Mouse (Mus musculus): ENCODE measurements around the gene Eps15l1. TPM values are rescaled to one million over a fixed set of nuclear protein-coding genes. Genes with fewer than 3 reads are reported as not detected.

Eps15l1 gene
- polyA plus RNA-seq, 1 experiment: 22.8 TPM

GRCm38 (mm10) chr8:72317741-72318301 lies 103.4 kb downstream of the Eps15l1 start:
- Histone ChIP-seq H3K79me2 (ENCODE audit: control insufficient read depth, insufficient read depth) (peaks cover 10% of the 10 kb centered on the region), H3K4me3 (no peak overlapping the region), H3K36me3 (ENCODE audit: control insufficient read depth, insufficient read depth) (no peaks in the 10 kb centered on the region), H3K27me3 (ENCODE audit: control insufficient read depth, insufficient read depth, insufficient read length) (no peaks in the 10 kb centered on the region), H3K4me2 (ENCODE audit: low read depth) (no peak overlapping the region), H3ac (ENCODE audit: control insufficient read depth, insufficient read length) (no peak overlapping the region)
- no peak for TF ChIP-seq MAX (IDR thresholded peaks at IDR 0.05; ENCODE audit: low read depth)
- no peak for TF ChIP-seq TCF3 (IDR thresholded peaks at IDR 0.05; ENCODE audit: insufficient read length, low read depth)

DNA sequence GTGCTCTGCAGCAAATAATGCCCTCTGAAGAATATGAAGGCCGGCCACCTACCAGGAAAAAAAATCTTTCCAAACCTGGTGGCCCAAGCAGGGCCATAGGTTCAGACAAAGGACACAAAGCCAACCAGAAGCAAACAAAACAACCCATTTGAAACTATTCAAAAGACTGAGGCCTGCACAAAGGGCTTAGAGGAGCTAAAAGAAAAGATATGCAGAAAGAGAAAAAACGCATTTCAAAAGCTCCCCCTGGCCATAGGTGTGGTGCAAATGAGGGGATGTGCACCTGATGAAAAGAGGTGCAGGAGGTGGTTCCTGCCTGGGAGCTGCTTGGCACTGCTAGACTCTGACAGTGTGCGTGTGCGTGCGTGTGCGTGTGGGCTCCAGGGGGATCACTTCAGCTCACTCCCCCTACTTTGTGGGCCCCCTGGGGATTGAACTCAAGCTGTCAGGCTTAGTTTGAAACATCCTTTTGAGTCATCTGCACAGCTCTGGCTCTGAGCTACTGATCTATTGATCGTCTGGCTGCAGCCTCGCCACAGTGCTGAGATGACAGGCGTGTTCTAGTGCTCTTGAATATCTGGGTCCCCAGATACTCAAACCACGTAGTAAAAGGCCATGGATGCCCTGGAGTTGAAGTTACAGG lies 105.1 kb downstream of the Eps15l1 start:
- H3K36me3 ChIP-seq (ENCODE audit: control insufficient read depth, insufficient read depth): no peaks in the 10 kb centered on the region
- TF ChIP-seq MYOG (IDR thresholded peaks at IDR 0.05; ENCODE audit: control insufficient read depth in 1 of 3, insufficient read depth in 1 of 3, insufficient read length in 2 of 3, low read depth in 2 of 3) (no peak), SRF (IDR thresholded peaks at IDR 0.05; ENCODE audit: control insufficient read depth, insufficient read length, low read depth) (no peak), TCF3 (IDR thresholded peaks at IDR 0.05; ENCODE audit: insufficient read length, low read depth) (no peak), REST (IDR thresholded peaks at IDR 0.05; ENCODE audit: insufficient read depth, insufficient read length) (no peak)

GRCm38 (mm10) chr8:72312926-72313518 lies 108.2 kb downstream of the Eps15l1 start:
- Histone ChIP-seq H3K27me3 (ENCODE audit: control insufficient read depth, insufficient read depth, insufficient read length) (no peaks in the 10 kb centered on the region), H3K79me2 (ENCODE audit: control insufficient read depth, insufficient read depth) (no peaks in the 10 kb centered on the region), H3K4me3 (no peak overlapping the region), H3K4me2 (ENCODE audit: low read depth) (no peak overlapping the region), H3ac (ENCODE audit: control insufficient read depth, insufficient read length) (no peak overlapping the region), H3K36me3 (ENCODE audit: control insufficient read depth, insufficient read depth) (no peaks in the 10 kb centered on the region)
- no peak for TF ChIP-seq MYOD1 (IDR thresholded peaks at IDR 0.05; ENCODE audit: control insufficient read depth in 1 of 3, insufficient read length in 2 of 3, low read depth in 2 of 3)
- TF ChIP-seq POLR2A (IDR thresholded peaks at IDR 0.05; ENCODE audit: insufficient read length, low read depth): no peak
- no peak for TF ChIP-seq USF1 (IDR thresholded peaks at IDR 0.05; ENCODE audit: low read depth)
- TF ChIP-seq REST (IDR thresholded peaks at IDR 0.05; ENCODE audit: insufficient read depth, insufficient read length): no peak
- no peak for TF ChIP-seq MYOG (IDR thresholded peaks at IDR 0.05; ENCODE audit: control insufficient read depth in 1 of 3, insufficient read depth in 1 of 3, insufficient read length in 2 of 3, low read depth in 2 of 3)
- TF ChIP-seq CEBPB (IDR thresholded peaks at IDR 0.05; ENCODE audit: insufficient read depth, poor library complexity, severe bottlenecking): no peak
- no peak for TF ChIP-seq SRF (IDR thresholded peaks at IDR 0.05; ENCODE audit: control insufficient read depth, insufficient read length, low read depth)
- no peak for TF ChIP-seq TCF12 (IDR thresholded peaks at IDR 0.05; ENCODE audit: insufficient read depth, poor library complexity, severe bottlenecking)

More for the DNA sequence above, 105.1 kb downstream of the Eps15l1 start:
- H3ac ChIP-seq (ENCODE audit: control insufficient read depth, insufficient read length): no peak overlapping the region
- H3K27me3 ChIP-seq (ENCODE audit: control insufficient read depth, insufficient read depth, insufficient read length): no peaks in the 10 kb centered on the region
- peaks cover 9% of the 10 kb centered on the region for H3K79me2 ChIP-seq (ENCODE audit: control insufficient read depth, insufficient read depth)
- H3K4me3 ChIP-seq: no peak overlapping the region
- H3K4me2 ChIP-seq (ENCODE audit: low read depth): no peak overlapping the region

DNA sequence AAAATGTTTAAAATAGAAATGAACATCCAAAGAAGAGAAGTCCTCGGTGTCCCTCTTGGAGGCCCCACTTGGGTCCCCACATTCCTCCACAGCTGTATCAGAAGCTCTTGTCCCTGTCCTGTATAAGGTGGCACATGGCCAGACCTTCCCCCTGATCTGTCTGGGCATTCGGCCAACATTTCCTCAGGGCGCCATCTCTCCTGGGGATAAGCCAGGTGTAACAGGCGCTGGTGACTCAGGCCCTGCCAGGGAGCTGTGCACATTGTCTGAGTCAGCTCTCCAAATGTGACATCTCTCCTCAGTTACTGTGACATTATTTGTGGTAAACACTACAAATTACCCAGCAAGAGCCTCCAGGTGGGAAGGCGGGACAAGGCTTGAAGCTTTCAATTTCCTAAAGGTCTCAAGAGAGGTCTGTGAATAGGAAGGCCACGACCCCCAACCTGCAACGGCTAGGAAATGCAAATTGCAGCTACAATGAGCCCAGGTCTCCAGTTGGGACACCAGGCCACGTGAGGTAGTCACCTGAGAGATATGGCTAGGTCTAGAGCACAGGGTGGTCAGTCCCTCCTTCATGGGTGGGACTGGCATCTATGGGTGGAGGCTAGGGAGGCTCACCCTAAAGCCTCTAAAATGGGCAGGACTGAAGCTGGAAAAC lies 110.3 kb downstream of the Eps15l1 start:
- H3K27me3 ChIP-seq (ENCODE audit: control insufficient read depth, insufficient read depth, insufficient read length): no peaks in the 10 kb centered on the region
- no peak overlapping the region for H3K4me3 ChIP-seq
- no peak overlapping the region for H3ac ChIP-seq (ENCODE audit: control insufficient read depth, insufficient read length)
- no peak overlapping the region for H3K4me2 ChIP-seq (ENCODE audit: low read depth)
- H3K36me3 ChIP-seq (ENCODE audit: control insufficient read depth, insufficient read depth): no peaks in the 10 kb centered on the region
- H3K79me2 ChIP-seq (ENCODE audit: control insufficient read depth, insufficient read depth): no peaks in the 10 kb centered on the region
- no peak for TF ChIP-seq USF1 (IDR thresholded peaks at IDR 0.05; ENCODE audit: low read depth)

DNA sequence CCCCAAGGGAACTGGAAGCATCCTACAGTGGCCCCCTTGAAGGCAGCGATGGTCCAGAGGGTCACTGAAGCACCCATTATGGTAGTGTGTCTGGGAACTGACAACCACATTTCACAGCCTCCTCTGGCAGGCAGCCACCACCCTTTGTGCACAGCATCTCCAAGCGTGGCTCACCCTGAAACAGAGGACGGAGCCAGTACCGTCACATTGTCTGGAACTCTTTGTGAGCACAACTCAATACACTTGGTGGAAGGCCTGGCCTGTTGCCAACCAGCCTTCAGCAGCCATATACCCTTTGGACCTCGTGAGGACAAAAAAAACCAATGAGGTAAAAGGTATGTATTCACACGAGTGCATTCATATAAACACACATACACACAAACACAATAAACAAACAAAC lies 113.0 kb downstream of the Eps15l1 start:
- no peak overlapping the region for H3ac ChIP-seq (ENCODE audit: control insufficient read depth, insufficient read length)
- H3K4me3 ChIP-seq: no peak overlapping the region
- no peaks in the 10 kb centered on the region for H3K36me3 ChIP-seq (ENCODE audit: control insufficient read depth, insufficient read depth)
- no peak overlapping the region for H3K4me2 ChIP-seq (ENCODE audit: low read depth)
- H3K79me2 ChIP-seq (ENCODE audit: control insufficient read depth, insufficient read depth): no peaks in the 10 kb centered on the region
- TF ChIP-seq POLR2AphosphoS2 (IDR thresholded peaks at IDR 0.05; ENCODE audit: insufficient read length, low read depth) (no peak), E2F4 (IDR thresholded peaks at IDR 0.05; ENCODE audit: insufficient read depth) (no peak), MYOD1 (IDR thresholded peaks at IDR 0.05; ENCODE audit: control insufficient read depth in 1 of 3, insufficient read length in 2 of 3, low read depth in 2 of 3) (no peak), TCF3 (IDR thresholded peaks at IDR 0.05; ENCODE audit: insufficient read length, low read depth) (no peak), REST (IDR thresholded peaks at IDR 0.05; ENCODE audit: insufficient read depth, insufficient read length) (no peak), USF1 (IDR thresholded peaks at IDR 0.05; ENCODE audit: low read depth) (no peak), MYOG (IDR thresholded peaks at IDR 0.05; ENCODE audit: control insufficient read depth in 1 of 3, insufficient read depth in 1 of 3, insufficient read length in 2 of 3, low read depth in 2 of 3) (no peak), SRF (IDR thresholded peaks at IDR 0.05; ENCODE audit: control insufficient read depth, insufficient read length, low read depth) (no peak), MAX (IDR thresholded peaks at IDR 0.05; ENCODE audit: low read depth) (no peak), POLR2A (IDR thresholded peaks at IDR 0.05; ENCODE audit: insufficient read length, low read depth) (no peak), TCF12 (IDR thresholded peaks at IDR 0.05; ENCODE audit: insufficient read depth, poor library complexity, severe bottlenecking) (no peak), CEBPB (IDR thresholded peaks at IDR 0.05; ENCODE audit: insufficient read depth, poor library complexity, severe bottlenecking) (no peak)
- no peaks in the 10 kb centered on the region for H3K27me3 ChIP-seq (ENCODE audit: control insufficient read depth, insufficient read depth, insufficient read length)
